In genomic region chr6:91575662-91576364, GRCm38 (mm10) we compare ENCODE assay signal across 8 mouse cellular contexts.
DNase-seq lines count a peak whose midpoint lies in the region; ATAC-seq lines count a peak whose summit lies in the region.

No protein-coding gene starts in this region.

- no peaks in the 10 kb centered on the region for H3K36me3 ChIP-seq in hindbrain, embryonic 15.5 days

- no peaks in the 10 kb centered on the region for H3K9me3 ChIP-seq in hindbrain, embryonic 15.5 days

- ATAC-seq in frontal cortex, adult (ENCODE audit: low TSS enrichment), result peak; percentile 86
- ATAC-seq in hindbrain, embryonic 15.5 days (ENCODE audit: low FRiP score, low read depth), result peak; percentile 66; the same call in 1 of the 2 replicates
- peak; percentile 90 for ATAC-seq in megakaryocyte progenitor cell, adult 5-6 weeks (replicated peaks; ENCODE audit: poor library complexity)

- H3K27me3 ChIP-seq in hindbrain, embryonic 15.5 days, result no peaks in the 10 kb centered on the region

- DNase-seq in T-cell, adult 2 months (ENCODE audit: low spot score), result peak; percentile 56
- peak; percentile 77 for DNase-seq in cerebellum, adult 8-10 months
- DNase-seq in layer of hippocampus, postnatal 14 days (ENCODE audit: low spot score in 2 of 2), result peak; percentile 74 to 84
- peak; percentile 23 to 27 for DNase-seq in right cerebral cortex, postnatal 36 days (ENCODE audit: low spot score in 2 of 2)
- peak; percentile 70 to 74 for DNase-seq in urinary bladder, postnatal 36 days (ENCODE audit: low spot score in 2 of 2)

- 63% methylated on average over 4 of the region's 4 CpGs for WGBS in hindbrain, embryonic 15.5 days

- no peak overlapping the region for H3K27ac ChIP-seq in hindbrain, embryonic 15.5 days (replicated peaks)

- H3K9ac ChIP-seq in hindbrain, embryonic 15.5 days, result no peak overlapping the region

- no peaks in the 10 kb centered on the region; the same call in 1 of the 2 replicates for H3K4me1 ChIP-seq in hindbrain, embryonic 15.5 days (replicated peaks)

- H3K4me3 ChIP-seq in hindbrain, embryonic 15.5 days, result no peak overlapping the region

- no peak overlapping the region for H3K4me2 ChIP-seq in hindbrain, embryonic 15.5 days

Comparison
In these comparisons a context has a peak if more than half of its experiments do, and no peak if none do; other contexts are left out.
1. DNase-seq: peak in every context shown above with its lines; median percentile 79 in layer of hippocampus, postnatal 14 days; 77 in cerebellum, adult 8-10 months; 72 in urinary bladder, postnatal 36 days; 56 in T-cell, adult 2 months; 25 in right cerebral cortex, postnatal 36 days.